Mouse (Mus musculus) C2C12 (cell line): Measurements from ENCODE around the gene Pycr1. TPM values are rescaled to one million over a fixed set of nuclear protein-coding genes. Genes with fewer than 3 reads are reported as not detected.

Experiments used
- H3K27me3 ChIP-seq: one replicate; pipeline ENCODE4 v1.6.1; 2011; ENCODE audit not compliant: control insufficient read depth, insufficient read depth, insufficient read length
- H3K36me3 ChIP-seq: one replicate; pipeline ENCODE4 v1.6.1; 2011; ENCODE audit not compliant: control insufficient read depth, insufficient read depth
- H3K4me3 ChIP-seq: one replicate; pipeline ENCODE4 v1.5.1; 2011; ENCODE audit warnings: mild to moderate bottlenecking, control low read depth; ENCODE audit not compliant: poor library complexity, insufficient read depth, severe bottlenecking
- H3K79me2 ChIP-seq: one replicate; pipeline ENCODE4 v1.6.1; 2011; ENCODE audit not compliant: control insufficient read depth, insufficient read depth
- H3K79me3 ChIP-seq: one replicate; pipeline ENCODE4 v1.6.1; 2011; ENCODE audit warnings: low read depth, control low read depth
- H3ac ChIP-seq: one replicate; pipeline ENCODE3; 2011; ENCODE audit warnings: low read depth; ENCODE audit not compliant: control insufficient read depth, insufficient read length
- CEBPB ChIP-seq: IDR thresholded peaks from one replicate; pipeline ENCODE4 v1.6.1; 2011; ENCODE audit warnings: low read depth, mild to moderate bottlenecking, control low read depth, moderate library complexity
- CTCF ChIP-seq: IDR thresholded peaks from one replicate; pipeline ENCODE4 v1.5.1; 2011; ENCODE audit not compliant: control insufficient read depth, insufficient read depth, insufficient read length
- FOSL1 ChIP-seq: IDR thresholded peaks from one replicate; pipeline ENCODE4 v1.8.0; 2011; ENCODE audit warnings: mild to moderate bottlenecking, low read length; ENCODE audit not compliant: poor library complexity, insufficient read depth, severe bottlenecking
- MAX ChIP-seq: IDR thresholded peaks from one replicate; pipeline ENCODE4 v1.6.1; 2011; ENCODE audit warnings: mild to moderate bottlenecking, control low read depth
- MYOD1 ChIP-seq: IDR thresholded peaks from one replicate; pipeline ENCODE4 v1.6.1; 2011; ENCODE audit warnings: low read depth; ENCODE audit not compliant: control insufficient read depth, insufficient read length
- MYOG ChIP-seq: IDR thresholded peaks from one replicate; pipeline ENCODE4 v1.6.1; 2011; ENCODE audit not compliant: control insufficient read depth, insufficient read length; ENCODE audit errors: extremely low read depth
- USF1 ChIP-seq: IDR thresholded peaks from one replicate; pipeline ENCODE4 v1.6.1; 2011; ENCODE audit warnings: low read depth, mild to moderate bottlenecking, control low read depth, moderate library complexity
- polyA plus RNA-seq: library from polyadenylated mRNA; unstranded; fragments of >200 nt; fragmentation: generic; extraction: Trizol; gene quantifications from one replicate; pipeline ENCODE4 v1.2.1, GENCODE M21; 2012; ENCODE audit warnings: missing spikeins

The Pycr1 gene
- polyA plus RNA-seq, 1 experiment, result 16.1 TPM

- H3K4me3 ChIP-seq, result no peak overlapping the region
- H3K79me2 ChIP-seq, result peaks cover 7% of the 10 kb centered on the region
- H3ac ChIP-seq, result no peak overlapping the region
- peaks cover 5% of the 10 kb centered on the region for H3K79me3 ChIP-seq
- TF ChIP-seq USF1 (no peak), FOSL1 (no peak), MYOD1 (no peak), CEBPB (no peak)
- H3K27me3 ChIP-seq, result no peaks in the 10 kb centered on the region
- peaks cover 45% of the 10 kb centered on the region for H3K36me3 ChIP-seq
Measured at GRCm38 (mm10) chr11:120610477-120611046, 33.0 kb downstream of the Pycr1 start.

- no peaks in the 10 kb centered on the region for H3K79me2 ChIP-seq
- H3K4me3 ChIP-seq, result no peak overlapping the region
- H3ac ChIP-seq, result no peak overlapping the region
- H3K79me3 ChIP-seq, result no peaks in the 10 kb centered on the region
- H3K27me3 ChIP-seq, result no peaks in the 10 kb centered on the region
- no peak for TF ChIP-seq MAX
- peaks cover 42% of the 10 kb centered on the region for H3K36me3 ChIP-seq
Measured at GRCm38 (mm10) chr11:120609250-120609649, 34.3 kb downstream of the Pycr1 start.

- H3K4me3 ChIP-seq, result no peak within 1 kb of the TSS
- peaks cover 48% of the 10 kb centered on the region for H3K36me3 ChIP-seq
Measured at GRCm38 (mm10) chr11:120608241-120609034, 35.1 kb downstream of the Pycr1 start, which contains the start of gene Npb. TSS of gene Npb (plus strand) at chr11:120608477.

GRCm38 (mm10) chr11:120606764-120607163 is 36.8 kb downstream of the Pycr1 start:
- Histone ChIP-seq H3K27me3 (no peaks in the 10 kb centered on the region), H3ac (no peak overlapping the region), H3K79me2 (no peaks in the 10 kb centered on the region), H3K79me3 (no peaks in the 10 kb centered on the region), H3K4me3 (no peak overlapping the region), H3K36me3 (peaks cover 47% of the 10 kb centered on the region)
- TF ChIP-seq FOSL1 (no peak), CTCF (no peak), USF1 (no peak), MYOG (no peak), CEBPB (no peak), MYOD1 (no peak), MAX (no peak)

More at GRCm38 (mm10) chr11:120608241-120609034, 35.1 kb downstream of the Pycr1 start, which contains the start of gene Npb:
- no peak for TF ChIP-seq CEBPB
- TF ChIP-seq USF1, result no peak
- TF ChIP-seq MAX, result no peak
- TF ChIP-seq MYOG, result no peak
- no peak for TF ChIP-seq CTCF
- no peak for TF ChIP-seq FOSL1
- TF ChIP-seq MYOD1, result no peak
- no peaks in the 10 kb centered on the region for H3K79me2 ChIP-seq
- H3K27me3 ChIP-seq, result no peaks in the 10 kb centered on the region
- H3K79me3 ChIP-seq, result no peaks in the 10 kb centered on the region
- no peak within 1 kb of the TSS for H3ac ChIP-seq

- Histone ChIP-seq H3K36me3 (peaks cover 48% of the 10 kb centered on the region), H3K79me3 (peaks cover 1% of the 10 kb centered on the region), H3K4me3 (no peak overlapping the region), H3ac (no peak overlapping the region), H3K79me2 (peaks cover 7% of the 10 kb centered on the region), H3K27me3 (no peaks in the 10 kb centered on the region)
- TF ChIP-seq MYOG, result no peak
- no peak for TF ChIP-seq MAX
- no peak for TF ChIP-seq CTCF
- TF ChIP-seq MYOD1, result no peak
- no peak for TF ChIP-seq CEBPB
- TF ChIP-seq USF1, result no peak
- TF ChIP-seq FOSL1, result no peak
Measured at GRCm38 (mm10) chr11:120605667-120606066, 37.9 kb downstream of the Pycr1 start.

- no peak overlapping the region for H3ac ChIP-seq
- H3K27me3 ChIP-seq, result no peaks in the 10 kb centered on the region
- peaks cover 56% of the 10 kb centered on the region for H3K36me3 ChIP-seq
- peaks cover 9% of the 10 kb centered on the region for H3K79me3 ChIP-seq
- no peak for TF ChIP-seq CEBPB
- no peak for TF ChIP-seq FOSL1
- no peak for TF ChIP-seq MAX
- TF ChIP-seq USF1, result no peak
- H3K4me3 ChIP-seq, result no peak overlapping the region
- H3K79me2 ChIP-seq, result peaks cover 29% of the 10 kb centered on the region
Measured at GRCm38 (mm10) chr11:120603545-120603944, 40.0 kb downstream of the Pycr1 start.
